Comparison of ENCODE assay signal across 12 mouse cellular contexts in the genomic region with DNA sequence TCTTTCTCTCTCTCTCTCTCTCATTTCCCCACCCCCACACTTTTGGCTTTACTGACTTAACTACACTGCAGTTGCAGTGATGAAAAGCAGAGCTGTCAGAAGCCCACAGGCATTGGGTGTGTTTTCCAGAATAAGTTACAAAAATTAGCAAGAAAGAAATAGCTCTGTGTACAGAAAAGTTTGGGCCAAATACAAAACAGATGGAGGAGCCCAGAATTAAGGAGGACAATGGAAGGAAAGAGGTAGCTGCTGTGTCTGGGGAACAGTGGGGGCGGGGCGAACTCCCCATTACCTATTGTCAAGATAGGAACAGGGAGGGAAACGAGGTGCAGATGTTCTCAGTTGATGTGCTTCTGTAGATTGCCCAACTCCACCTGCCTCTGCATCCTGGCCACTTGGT.
"Had no signal": no experiment of that assay in that cellular context is flagged by ENCODE, and none has a peak within 500 bp of the region (broad histone marks: within the 10 kb centered on the region; RNA-seq: fewer than 3 reads in every experiment).

No protein-coding gene starts in this region.

- H3K4me2 ChIP-seq: limb, embryonic 13.5 days; midbrain, embryonic 13.5 days; neural tube, embryonic 15.5 days had no signal

- H3K9me3 ChIP-seq: limb, embryonic 13.5 days; midbrain, embryonic 13.5 days; neural tube, embryonic 15.5 days had no signal

- H3K27me3 ChIP-seq: limb, embryonic 13.5 days; midbrain, embryonic 13.5 days; neural tube, embryonic 15.5 days had no signal

- H3K36me3 ChIP-seq: limb, embryonic 13.5 days; midbrain, embryonic 13.5 days; neural tube, embryonic 15.5 days had no signal

- H3K9ac ChIP-seq: limb, embryonic 13.5 days; liver, embryonic 14.5 days; midbrain, embryonic 13.5 days; neural tube, embryonic 15.5 days had no signal

- ATAC-seq: midbrain, embryonic 13.5 days had no signal

- H3K27ac ChIP-seq: left cerebral cortex, adult 2 months; limb, embryonic 13.5 days; liver, embryonic 14.5 days; midbrain, embryonic 13.5 days; neural tube, embryonic 15.5 days had no signal

- DNase-seq: kidney, adult 8-10 months; kidney, postnatal 36 days; lung, adult 18-20 months; right cerebral cortex, postnatal 4 days; spleen, adult 18-20 months; thymus, adult 18-20 months; thymus, postnatal 25 days had no signal

- H3K4me1 ChIP-seq: midbrain, embryonic 13.5 days; neural tube, embryonic 15.5 days had no signal

- H3K4me3 ChIP-seq: left cerebral cortex, adult 2 months; limb, embryonic 13.5 days; midbrain, embryonic 13.5 days; neural tube, embryonic 15.5 days had no signal
